Mouse (Mus musculus) C3H10T1/2 (cell line): ENCODE results near the gene Appbp2. TPM values are rescaled to one million over a fixed set of nuclear protein-coding genes. Genes with fewer than 3 reads are reported as not detected.

Experiments
- polyA plus RNA-seq, 2 experiments: library from polyadenylated mRNA; unstranded; fragments of >200 nt; fragmentation: generic; extraction: Trizol; gene quantifications; one replicate each; pipeline ENCODE4 v1.2.1; 2012; ENCODE audit warnings: missing spikeins in 2 of 2

The Appbp2 gene
- polyA plus RNA-seq = 1 to 10 TPM; 1.7 to 9.6 TPM

DNA sequence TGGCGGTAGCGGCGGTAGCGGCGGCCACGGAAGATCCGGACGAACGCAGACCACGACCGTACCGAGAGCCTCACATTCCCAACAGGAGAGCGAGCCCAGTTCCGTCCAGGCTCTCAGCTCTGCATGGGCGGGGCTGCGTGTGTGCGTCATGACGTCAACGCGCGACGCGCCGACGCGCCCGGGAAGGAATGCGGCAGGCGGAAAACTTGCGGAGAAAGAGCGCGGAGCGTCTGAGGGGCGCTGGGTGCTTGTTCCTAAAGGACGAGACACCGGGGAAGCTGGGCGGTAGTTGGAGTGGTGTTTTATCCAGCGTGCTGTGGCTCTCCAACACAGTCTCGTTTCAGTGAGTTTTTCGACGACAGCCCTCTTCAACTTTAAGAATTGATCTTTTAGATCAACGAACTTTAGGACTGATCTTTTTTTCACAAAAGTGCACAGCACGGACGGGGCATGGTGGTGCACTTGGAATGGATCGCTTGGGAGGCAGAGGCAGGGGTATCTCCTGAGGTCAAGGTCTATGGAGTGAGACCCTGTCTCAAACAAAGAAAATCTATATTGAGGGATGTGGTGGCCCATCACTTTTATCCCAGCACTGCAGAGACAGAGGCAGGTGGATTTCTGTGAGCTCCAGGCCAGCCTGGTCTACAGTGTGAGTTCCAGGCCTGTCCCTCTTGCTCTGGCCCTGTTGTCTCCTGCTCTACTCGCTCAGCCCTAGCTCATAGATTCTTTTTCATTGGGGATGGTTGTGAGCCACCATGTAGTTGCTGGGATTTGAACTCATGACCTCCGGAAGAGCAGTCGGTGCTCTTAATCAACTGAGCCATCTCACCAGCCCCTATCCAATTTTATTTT, at the start of gene Appbp2:
Gene Appbp2, minus strand, starts transcription at position 141 of the 852 bp plus-strand sequence.

GRCm38 (mm10) chr11:85170058-85170740, 64.7 kb downstream of the Appbp2 start, which contains the start of gene 1700125H20Rik:
Gene 1700125H20Rik (plus strand): TSS chr11:85170404.

GRCm38 (mm10) chr11:85139581-85140540, 95.1 kb downstream of the Appbp2 start, which contains the start of gene Usp32:
Gene Usp32 (minus strand): TSS chr11:85140161.

Other genes starting within 250 kb of the Appbp2 start
- 1 to 10 TPM in 1 of 2 experiments, under 1 TPM in 1; 0.33 to 3.7 TPM for gene Usp32, start 95.0 kb downstream of the Appbp2 start, polyA plus RNA-seq
- under 1 TPM; 0.12 to 0.24 TPM for gene 1700125H20Rik, start 64.7 kb downstream of the Appbp2 start, polyA plus RNA-seq
- gene Ppm1d, start 76.1 kb upstream of the Appbp2 start, polyA plus RNA-seq = 10 to 100 TPM in 1 of 2 experiments, 1 to 10 TPM in 1; 4.7 to 10.7 TPM
- gene Bcas3, start 118.0 kb upstream of the Appbp2 start, polyA plus RNA-seq = 10 to 100 TPM; 19.7 to 42.3 TPM